Mouse (Mus musculus) lung, embryonic 15.5 days (tissue): Measurements from ENCODE around the gene Hba-x. TPM values are rescaled to one million over a fixed set of nuclear protein-coding genes. Genes with fewer than 3 reads are reported as not detected.

Experiments used
- ATAC-seq: fragments of 200-750 bp; cut with Nextera tagmentation; 2 replicates; pipeline ENCODE4 v1.8.0; 2017; ENCODE audit warnings: moderate number of reproducible peaks, borderline replicate concordance; ENCODE audit not compliant: low FRiP score, low TSS enrichment; ENCODE audit errors: extremely low read depth
- H3K27ac ChIP-seq: fragments of 300-500 bp; sonication (generic); 2 replicates; pipeline ENCODE4 v1.5.1; 2015; ENCODE audit warnings: moderate library complexity, mild to moderate bottlenecking, inconsistent platforms
- H3K27me3 ChIP-seq: fragments of 300-500 bp; sonication (generic); 2 replicates; pipeline ENCODE4 v1.6.1; 2015; ENCODE audit warnings: inconsistent platforms
- H3K36me3 ChIP-seq: fragments of 300-500 bp; sonication (generic); 2 replicates; pipeline ENCODE4 v1.6.1; 2015; ENCODE audit warnings: inconsistent platforms
- H3K4me1 ChIP-seq: fragments of 300-500 bp; sonication (generic); 2 replicates; pipeline ENCODE4 v1.6.1; 2015; ENCODE audit warnings: inconsistent platforms
- H3K4me2 ChIP-seq: fragments of 300-500 bp; sonication (generic); 2 replicates; pipeline ENCODE4 v1.6.1; 2015; ENCODE audit warnings: inconsistent platforms, mild to moderate bottlenecking, moderate library complexity
- H3K4me3 ChIP-seq: fragments of 300-500 bp; sonication (generic); 2 replicates; pipeline ENCODE4 v1.5.1; 2015; ENCODE audit warnings: mild to moderate bottlenecking, inconsistent platforms
- H3K9ac ChIP-seq: fragments of 300-500 bp; sonication (generic); 2 replicates; pipeline ENCODE4 v1.6.1; 2015; ENCODE audit warnings: inconsistent platforms
- H3K9me3 ChIP-seq: fragments of 300-500 bp; sonication (generic); 2 replicates; pipeline ENCODE4 v1.6.1; 2016; ENCODE audit warnings: inconsistent platforms
- WGBS: fragments of 180-500 bp; shearing (Covaris S2); methylation state at CpG from one replicate; pipeline ENCODE4 v1.1.7; 2015; 5-methylcytosine and 5-hydroxymethylcytosine counted together
- polyA plus RNA-seq: library from polyadenylated mRNA; unstranded; fragments of >200 nt; fragmentation: Nextera tagmentation; extraction: Ambion mirVana; gene quantifications from 2 replicates; pipeline ENCODE4 v1.2.1, GENCODE M21; 2015

Hba-x gene
- polyA plus RNA-seq, result 160 and 236 TPM in 2 replicates

GRCm38 (mm10) chr11:32276347-32276746 is at the start of gene Hba-x:
Gene Hba-x (plus strand): TSS chr11:32276400.
- H3K9ac ChIP-seq, result no peak within 1 kb of the TSS
- H3K27me3 ChIP-seq, result peaks cover 28% of the 10 kb centered on the region
- 62% methylated on average over 3 of the region's 3 CpGs for WGBS
- H3K4me1 ChIP-seq, result no peaks in the 10 kb centered on the region
- ATAC-seq, result no peak
- H3K4me3 ChIP-seq, result no peak within 1 kb of the TSS
- no peak within 1 kb of the TSS for H3K27ac ChIP-seq
- no peaks in the 10 kb centered on the region for H3K9me3 ChIP-seq
- no peak within 1 kb of the TSS for H3K4me2 ChIP-seq
- no peaks in the 10 kb centered on the region for H3K36me3 ChIP-seq

GRCm38 (mm10) chr11:32227041-32227440 is 49.2 kb upstream of the Hba-x start:
- Histone ChIP-seq H3K36me3 (peaks cover 26% of the 10 kb centered on the region), H3K4me2 (peak overlapping the region; percentile 82), H3K9ac (peak overlapping the region; percentile 69), H3K9me3 (no peaks in the 10 kb centered on the region), H3K4me3 (peak overlapping the region; percentile 59), H3K4me1 (peaks cover 55% of the 10 kb centered on the region), H3K27me3 (no peaks in the 10 kb centered on the region), H3K27ac (peak overlapping the region; percentile 97)
- WGBS, result 39% methylated on average over 1 of the region's 1 CpGs
- ATAC-seq, result no peak

- 86% methylated on average over 9 of the region's 9 CpGs for WGBS
- H3K4me1 ChIP-seq, result peaks cover 50% of the 10 kb centered on the region
- no peak overlapping the region for H3K27ac ChIP-seq
- no peak for ATAC-seq
- peaks cover 31% of the 10 kb centered on the region for H3K36me3 ChIP-seq
- no peaks in the 10 kb centered on the region for H3K9me3 ChIP-seq
- no peaks in the 10 kb centered on the region for H3K27me3 ChIP-seq
- peak overlapping the region; percentile 69; the same call in 1 of the 2 replicates for H3K9ac ChIP-seq
- no peak overlapping the region; the same call in 1 of the 2 replicates for H3K4me3 ChIP-seq
- peak overlapping the region; percentile 82; the same call in 1 of the 2 replicates for H3K4me2 ChIP-seq
These were observed 48.6 kb upstream of the Hba-x start for GRCm38 (mm10) chr11:32227555-32227954.

- ATAC-seq, result no peak
- Histone ChIP-seq H3K27ac (no peak overlapping the region), H3K4me3 (no peak overlapping the region), H3K27me3 (no peaks in the 10 kb centered on the region), H3K36me3 (peaks cover 39% of the 10 kb centered on the region), H3K4me2 (no peak overlapping the region), H3K9ac (no peak overlapping the region), H3K4me1 (peaks cover 42% of the 10 kb centered on the region), H3K9me3 (no peaks in the 10 kb centered on the region)
- 84% methylated on average over 3 of the region's 3 CpGs for WGBS
These were observed 47.8 kb upstream of the Hba-x start for GRCm38 (mm10) chr11:32228292-32228845.

- no peak overlapping the region for H3K9ac ChIP-seq
- H3K27ac ChIP-seq, result no peak overlapping the region
- WGBS, result 76% methylated on average over 4 of the region's 4 CpGs
- H3K27me3 ChIP-seq, result no peaks in the 10 kb centered on the region
- no peak overlapping the region for H3K4me3 ChIP-seq
- no peaks in the 10 kb centered on the region for H3K9me3 ChIP-seq
- H3K4me2 ChIP-seq, result no peak overlapping the region
- ATAC-seq, result no peak
- H3K36me3 ChIP-seq, result peaks cover 53% of the 10 kb centered on the region
- peaks cover 33% of the 10 kb centered on the region for H3K4me1 ChIP-seq
These were observed 46.0 kb upstream of the Hba-x start for GRCm38 (mm10) chr11:32230220-32230619.

GRCm38 (mm10) chr11:32231125-32231524 is 45.1 kb upstream of the Hba-x start:
- H3K27ac ChIP-seq, result no peak overlapping the region
- H3K9ac ChIP-seq, result no peak overlapping the region
- H3K4me1 ChIP-seq, result peaks cover 31% of the 10 kb centered on the region
- 91% methylated on average over 2 of the region's 2 CpGs for WGBS
- ATAC-seq, result no peak
- H3K4me3 ChIP-seq, result no peak overlapping the region
- peaks cover 53% of the 10 kb centered on the region for H3K36me3 ChIP-seq
- H3K4me2 ChIP-seq, result no peak overlapping the region
- no peaks in the 10 kb centered on the region for H3K27me3 ChIP-seq
- H3K9me3 ChIP-seq, result no peaks in the 10 kb centered on the region

- Histone ChIP-seq H3K36me3 (peaks cover 55% of the 10 kb centered on the region), H3K27me3 (no peaks in the 10 kb centered on the region), H3K4me3 (no peak overlapping the region), H3K4me1 (peaks cover 23% of the 10 kb centered on the region), H3K9me3 (no peaks in the 10 kb centered on the region), H3K9ac (no peak overlapping the region), H3K4me2 (no peak overlapping the region), H3K27ac (no peak overlapping the region)
- 70% methylated on average over 10 of the region's 10 CpGs for WGBS
- ATAC-seq, result no peak
These were observed 43.4 kb upstream of the Hba-x start for GRCm38 (mm10) chr11:32232848-32233247.

- H3K9ac ChIP-seq, result no peak overlapping the region
These were observed 42.3 kb upstream of the Hba-x start for GRCm38 (mm10) chr11:32233895-32234294.

GRCm38 (mm10) chr11:32234816-32235485 is 41.2 kb upstream of the Hba-x start:
- Histone ChIP-seq H3K27me3 (no peaks in the 10 kb centered on the region), H3K27ac (peak overlapping the region; percentile 54), H3K4me3 (no peak overlapping the region), H3K36me3 (peaks cover 59% of the 10 kb centered on the region), H3K9me3 (no peaks in the 10 kb centered on the region), H3K9ac (no peak overlapping the region), H3K4me1 (peaks cover 20% of the 10 kb centered on the region), H3K4me2 (no peak overlapping the region)
- ATAC-seq, result no peak
- 84% methylated on average over 6 of the region's 6 CpGs for WGBS

More at GRCm38 (mm10) chr11:32233895-32234294, 42.3 kb upstream of the Hba-x start:
- Histone ChIP-seq H3K4me3 (no peak overlapping the region), H3K27me3 (no peaks in the 10 kb centered on the region), H3K4me1 (peaks cover 20% of the 10 kb centered on the region), H3K4me2 (no peak overlapping the region), H3K36me3 (peaks cover 59% of the 10 kb centered on the region), H3K27ac (no peak overlapping the region), H3K9me3 (no peaks in the 10 kb centered on the region)
- ATAC-seq, result no peak
- 89% methylated on average over 3 of the region's 3 CpGs for WGBS

- peak; percentile 71; the same call in 1 of the 2 replicates for ATAC-seq
- H3K4me1 ChIP-seq, result peaks cover 20% of the 10 kb centered on the region
- no peak overlapping the region for H3K9ac ChIP-seq
- WGBS, result 36% methylated on average over 3 of the region's 3 CpGs
- no peaks in the 10 kb centered on the region for H3K27me3 ChIP-seq
- no peak overlapping the region for H3K4me3 ChIP-seq
- H3K4me2 ChIP-seq, result no peak overlapping the region
- no peaks in the 10 kb centered on the region for H3K9me3 ChIP-seq
- H3K36me3 ChIP-seq, result peaks cover 57% of the 10 kb centered on the region
- H3K27ac ChIP-seq, result peak overlapping the region; percentile 54
These were observed 40.6 kb upstream of the Hba-x start for GRCm38 (mm10) chr11:32235646-32236045.

GRCm38 (mm10) chr11:32236132-32236531 is 40.1 kb upstream of the Hba-x start:
- H3K4me1 ChIP-seq, result peaks cover 20% of the 10 kb centered on the region
- H3K36me3 ChIP-seq, result peaks cover 57% of the 10 kb centered on the region
- H3K9ac ChIP-seq, result no peak overlapping the region
- H3K27me3 ChIP-seq, result no peaks in the 10 kb centered on the region
- H3K4me2 ChIP-seq, result no peak overlapping the region
- WGBS, result 51% methylated on average over 2 of the region's 2 CpGs
- H3K27ac ChIP-seq, result peak overlapping the region; percentile 54; the same call in 1 of the 2 replicates
- no peak for ATAC-seq
- no peaks in the 10 kb centered on the region for H3K9me3 ChIP-seq
- H3K4me3 ChIP-seq, result no peak overlapping the region

- no peak overlapping the region for H3K27ac ChIP-seq
- no peak overlapping the region for H3K4me2 ChIP-seq
- ATAC-seq, result no peak
- H3K36me3 ChIP-seq, result peaks cover 50% of the 10 kb centered on the region
- H3K4me3 ChIP-seq, result no peak overlapping the region
- no peak overlapping the region for H3K9ac ChIP-seq
- no peaks in the 10 kb centered on the region for H3K9me3 ChIP-seq
- H3K27me3 ChIP-seq, result no peaks in the 10 kb centered on the region
- peaks cover 20% of the 10 kb centered on the region for H3K4me1 ChIP-seq
- WGBS, result 57% methylated on average over 9 of the region's 9 CpGs
These were observed 39.3 kb upstream of the Hba-x start for GRCm38 (mm10) chr11:32236712-32237410.
